Mouse (Mus musculus) testis, adult 2 months (tissue): ENCODE data around the gene Rai14. TPM values are rescaled to one million over a fixed set of nuclear protein-coding genes. Genes with fewer than 3 reads are reported as not detected.

Experiments used
- H3K27ac ChIP-seq: fragments of 200-500 bp; 2 replicates; pipeline ENCODE4 v1.5.1; 2012; ENCODE audit warnings: low read depth, low read length; ENCODE audit not compliant: control insufficient read depth, insufficient read depth
- H3K27me3 ChIP-seq: fragments of 200-500 bp; 2 replicates; pipeline ENCODE4 v1.6.1; 2012; ENCODE audit warnings: mild to moderate bottlenecking, low read length, moderate library complexity; ENCODE audit not compliant: control insufficient read depth, insufficient read depth
- H3K36me3 ChIP-seq: fragments of 200-500 bp; 2 replicates; pipeline ENCODE4 v1.6.1; 2012; ENCODE audit warnings: mild to moderate bottlenecking, low read length; ENCODE audit not compliant: control insufficient read depth, insufficient read depth
- H3K4me1 ChIP-seq: fragments of 200-500 bp; 2 replicates; pipeline ENCODE4 v1.6.1; 2012; ENCODE audit warnings: low read length; ENCODE audit not compliant: control insufficient read depth, insufficient read depth
- H3K4me3 ChIP-seq: fragments of 200-500 bp; 2 replicates; pipeline ENCODE4 v1.5.1; 2012; ENCODE audit warnings: low read depth, mild to moderate bottlenecking, low read length, moderate library complexity, mixed read lengths; ENCODE audit not compliant: control insufficient read depth
- CTCF ChIP-seq: fragments of 200-500 bp; IDR thresholded peaks from 2 replicates; pipeline ENCODE4 v1.5.1; 2012; ENCODE audit warnings: low read depth, mild to moderate bottlenecking, inconsistent platforms, low read length, moderate library complexity; ENCODE audit not compliant: control insufficient read depth, insufficient read depth, insufficient replicate concordance
- POLR2A ChIP-seq: fragments of 200-500 bp; IDR thresholded peaks from 2 replicates; pipeline ENCODE4 v1.6.1; 2012; ENCODE audit warnings: low read depth, mild to moderate bottlenecking, inconsistent platforms, low read length, moderate library complexity; ENCODE audit not compliant: control insufficient read depth
- polyA plus RNA-seq: library from polyadenylated mRNA; depleted of rRNA; stranded (reverse); fragments of >200 nt; gene quantifications from 2 replicates; pipeline ENCODE4 v1.2.3, GENCODE M21; 2012

The Rai14 gene
- polyA plus RNA-seq, 1 experiment, result 80.0 TPM

- Histone ChIP-seq H3K27me3 (no peaks in the 10 kb centered on the region), H3K4me1 (no peaks in the 10 kb centered on the region), H3K4me3 (no peak overlapping the region), H3K36me3 (no peaks in the 10 kb centered on the region), H3K27ac (no peak overlapping the region)
- TF ChIP-seq CTCF (no peak), POLR2A (no peak)
Measured at GRCm38 (mm10) chr15:10618276-10618675, 96.1 kb downstream of the Rai14 start.

GRCm38 (mm10) chr15:10616001-10616400 is 98.4 kb downstream of the Rai14 start:
- Histone ChIP-seq H3K27me3 (no peaks in the 10 kb centered on the region), H3K4me1 (no peaks in the 10 kb centered on the region), H3K36me3 (no peaks in the 10 kb centered on the region), H3K27ac (no peak overlapping the region), H3K4me3 (no peak overlapping the region)
- TF ChIP-seq CTCF (no peak), POLR2A (no peak)

- Histone ChIP-seq H3K36me3 (no peaks in the 10 kb centered on the region), H3K4me1 (no peaks in the 10 kb centered on the region), H3K27me3 (no peaks in the 10 kb centered on the region), H3K4me3 (no peak overlapping the region), H3K27ac (no peak overlapping the region)
- TF ChIP-seq CTCF (no peak), POLR2A (no peak)
Measured at GRCm38 (mm10) chr15:10611040-10611439, 103.4 kb downstream of the Rai14 start.

- Histone ChIP-seq H3K4me3 (no peak overlapping the region), H3K36me3 (no peaks in the 10 kb centered on the region), H3K27ac (no peak overlapping the region), H3K4me1 (no peaks in the 10 kb centered on the region), H3K27me3 (no peaks in the 10 kb centered on the region)
- TF ChIP-seq CTCF (no peak), POLR2A (no peak)
Measured at GRCm38 (mm10) chr15:10609107-10609506, 105.3 kb downstream of the Rai14 start.

GRCm38 (mm10) chr15:10608508-10609098 is 105.8 kb downstream of the Rai14 start:
- no peaks in the 10 kb centered on the region for H3K27me3 ChIP-seq
- no peaks in the 10 kb centered on the region for H3K4me1 ChIP-seq
- no peak overlapping the region for H3K27ac ChIP-seq
- no peak overlapping the region for H3K4me3 ChIP-seq
- TF ChIP-seq POLR2A (no peak), CTCF (no peak)
- no peaks in the 10 kb centered on the region for H3K36me3 ChIP-seq

GRCm38 (mm10) chr15:10599413-10599812 is 115.0 kb downstream of the Rai14 start:
- no peaks in the 10 kb centered on the region for H3K36me3 ChIP-seq
- no peaks in the 10 kb centered on the region for H3K27me3 ChIP-seq
- no peak overlapping the region for H3K4me3 ChIP-seq
- no peak overlapping the region; the same call in 1 of the 2 replicates for H3K27ac ChIP-seq
- no peak for TF ChIP-seq POLR2A
- no peak for TF ChIP-seq CTCF
- no peaks in the 10 kb centered on the region for H3K4me1 ChIP-seq

- no peaks in the 10 kb centered on the region for H3K4me1 ChIP-seq
- H3K27ac ChIP-seq, result no peak overlapping the region; the same call in 1 of the 2 replicates
- TF ChIP-seq CTCF (no peak), POLR2A (no peak)
- no peaks in the 10 kb centered on the region for H3K27me3 ChIP-seq
- H3K4me3 ChIP-seq, result no peak overlapping the region
- no peaks in the 10 kb centered on the region for H3K36me3 ChIP-seq
Measured at GRCm38 (mm10) chr15:10598259-10599225, 115.9 kb downstream of the Rai14 start.
